Mouse (Mus musculus) MEL (cell line): ENCODE measurements around the gene Crybb3. TPM values are rescaled to one million over a fixed set of nuclear protein-coding genes. Genes with fewer than 3 reads are reported as not detected.

Experiments used
- DNase-seq: peaks from one replicate; pipeline ENCODE4 v3.0.0; 2011; ENCODE audit warnings: low read depth, low spot score
- H3K27ac ChIP-seq: 2 replicates; pipeline ENCODE4 v1.5.1; 2012; ENCODE audit warnings: low read depth, mild to moderate bottlenecking, control low read depth, low read length, moderate library complexity; ENCODE audit not compliant: control insufficient read depth
- H3K27me3 ChIP-seq, 2 experiments: fragments of 150-350 bp in 1 of 2; sonication (generic) in 1 of 2; 2 replicates each; pipeline ENCODE4 v1.6.1; 2012; ENCODE audit warnings: low read length in 2 of 2, mild to moderate bottlenecking in 2 of 2, improper control_type of control experiment in 1 of 2, moderate library complexity in 1 of 2; ENCODE audit not compliant: insufficient read depth in 2 of 2, control insufficient read depth in 1 of 2
- H3K36me3 ChIP-seq, 2 experiments: 2 replicates each; pipeline ENCODE4 v1.6.1; 2012 to 2014; ENCODE audit warnings: low read length in 2 of 2, improper control_type of control experiment in 1 of 2, inconsistent platforms in 1 of 2, mild to moderate bottlenecking in 1 of 2; ENCODE audit not compliant: insufficient read depth in 2 of 2, control insufficient read depth in 1 of 2
- H3K4me1 ChIP-seq, 2 experiments: fragments of 150-350 bp in 1 of 2; sonication (generic) in 1 of 2; 2 replicates each; pipeline ENCODE4 v1.6.1; 2012; ENCODE audit warnings: low read length in 2 of 2, improper control_type of control experiment in 1 of 2, mild to moderate bottlenecking in 1 of 2; ENCODE audit not compliant: insufficient read depth in 2 of 2, control insufficient read depth in 1 of 2
- H3K4me3 ChIP-seq, 2 experiments: fragments of 150-350 bp in 1 of 2; sonication (generic) in 1 of 2; 2 replicates each; pipeline ENCODE4 v1.5.1; 2012; ENCODE audit warnings: low read depth in 2 of 2, low read length in 2 of 2, mild to moderate bottlenecking in 2 of 2, moderate library complexity in 2 of 2, control low read depth in 1 of 2, improper control_type of control experiment in 1 of 2; ENCODE audit not compliant: control insufficient read depth in 1 of 2, insufficient read depth in 1 of 2
- H3K79me2 ChIP-seq: 2 replicates; pipeline ENCODE4 v1.6.1; 2012; ENCODE audit warnings: mild to moderate bottlenecking, low read length, moderate library complexity; ENCODE audit not compliant: control insufficient read depth, poor library complexity, insufficient read depth
- H3K9ac ChIP-seq: 2 replicates; pipeline ENCODE4 v1.6.1; 2012; ENCODE audit warnings: low read depth, mild to moderate bottlenecking, control low read depth, low read length, moderate library complexity; ENCODE audit not compliant: control insufficient read depth, poor library complexity, severe bottlenecking
- H3K9me3 ChIP-seq: fragments of 150-350 bp; sonication (generic); replicated peaks from 2 replicates; pipeline ENCODE4 v1.6.1; 2012; ENCODE audit warnings: mild to moderate bottlenecking, low read length, improper control_type of control experiment, moderate library complexity; ENCODE audit not compliant: insufficient read depth
- CHD1 ChIP-seq: IDR thresholded peaks from 2 replicates; pipeline ENCODE4 v1.6.1; 2012; ENCODE audit warnings: low read depth, mild to moderate bottlenecking, inconsistent platforms, low read length, improper control_type of control experiment
- CTCF ChIP-seq, 3 experiments: IDR thresholded peaks in 2 of 3; conservative IDR thresholded peaks in 1 of 3; 2 replicates each; pipeline ENCODE4 v1.5.1; 2011 to 2012; ENCODE audit warnings: low read length in 3 of 3, low read depth in 2 of 3, mild to moderate bottlenecking in 2 of 3, improper control_type of control experiment in 1 of 3, inconsistent platforms in 1 of 3, mixed read lengths in 1 of 3, moderate library complexity in 1 of 3; ENCODE audit not compliant: control insufficient read depth in 1 of 3, insufficient read depth in 1 of 3, poor library complexity in 1 of 3, severe bottlenecking in 1 of 3
- ELF1 ChIP-seq: IDR thresholded peaks from 2 replicates; pipeline ENCODE4 v1.6.1; 2014; ENCODE audit warnings: low read depth, mild to moderate bottlenecking, inconsistent platforms, low read length, improper control_type of control experiment, moderate library complexity
- JUND ChIP-seq: IDR thresholded peaks from 2 replicates; pipeline ENCODE4 v1.6.1; 2011; ENCODE audit warnings: low read depth, mild to moderate bottlenecking, improper control_type of control experiment, low read length
- KAT2A ChIP-seq: conservative IDR thresholded peaks from 2 replicates; pipeline ENCODE4 v1.6.1; 2012; ENCODE audit warnings: low read depth, low read length, improper control_type of control experiment, inconsistent platforms
- MAX ChIP-seq: IDR thresholded peaks from 2 replicates; pipeline ENCODE4 v1.6.1; 2011; ENCODE audit warnings: low read length, improper control_type of control experiment
- MAZ ChIP-seq: IDR thresholded peaks from 2 replicates; pipeline ENCODE4 v1.6.1; 2012; ENCODE audit warnings: low read depth, mild to moderate bottlenecking, inconsistent platforms, low read length, improper control_type of control experiment
- MEF2A ChIP-seq: IDR thresholded peaks from 2 replicates; pipeline ENCODE4 v1.6.1; 2014; ENCODE audit warnings: low read depth, mild to moderate bottlenecking, inconsistent platforms, low read length, improper control_type of control experiment; ENCODE audit not compliant: poor library complexity, insufficient replicate concordance, severe bottlenecking; ENCODE audit errors: extremely low read depth
- MYB ChIP-seq: IDR thresholded peaks from 2 replicates; pipeline ENCODE4 v1.6.1; 2011; ENCODE audit warnings: mild to moderate bottlenecking, low read depth, low read length, improper control_type of control experiment
- POLR2AphosphoS5 ChIP-seq: IDR thresholded peaks from 2 replicates; pipeline ENCODE4 v1.6.1; 2012; ENCODE audit warnings: low read depth, borderline replicate concordance, mild to moderate bottlenecking, inconsistent platforms, low read length, moderate library complexity, mixed read lengths
- SMC3 ChIP-seq: IDR thresholded peaks from 2 replicates; pipeline ENCODE4 v1.6.1; 2011; ENCODE audit warnings: low read depth, low read length, improper control_type of control experiment
- TAL1 ChIP-seq: IDR thresholded peaks from 2 replicates; pipeline ENCODE4 v1.6.1; 2012; ENCODE audit warnings: mild to moderate bottlenecking, inconsistent platforms, low read length, moderate library complexity, mixed read lengths
- TBP ChIP-seq: IDR thresholded peaks from 2 replicates; pipeline ENCODE4 v1.8.0; 2011; ENCODE audit warnings: low read depth, low read length, improper control_type of control experiment
- TCF12 ChIP-seq: IDR thresholded peaks from 2 replicates; pipeline ENCODE4 v1.6.1; 2014; ENCODE audit warnings: low read depth, mild to moderate bottlenecking, inconsistent platforms, low read length, improper control_type of control experiment, moderate library complexity
- USF1 ChIP-seq: IDR thresholded peaks from 2 replicates; pipeline ENCODE4 v1.6.1; 2014; ENCODE audit warnings: low read depth, mild to moderate bottlenecking, inconsistent platforms, low read length, improper control_type of control experiment, moderate library complexity
- ZC3H11A ChIP-seq: IDR thresholded peaks from 2 replicates; pipeline ENCODE4 v1.6.1; 2012; ENCODE audit warnings: low read depth, mild to moderate bottlenecking, inconsistent platforms, low read length, improper control_type of control experiment
- ZNF384 ChIP-seq: IDR thresholded peaks from 2 replicates; pipeline ENCODE4 v1.6.1; 2012; ENCODE audit warnings: low read depth, mild to moderate bottlenecking, inconsistent platforms, low read length, improper control_type of control experiment
- polyA plus RNA-seq, 2 experiments: library from polyadenylated mRNA; stranded (reverse) in 1 of 2; unstranded in 1 of 2; fragments of >175 nt in 1 of 2; fragments of >200 nt in 1 of 2; gene quantifications; 2 replicates each; pipeline versions ENCODE4 v1.2.1 to v1.2.4; 2012; ENCODE audit warnings: low replicate concordance in 2 of 2, low read depth in 1 of 2; ENCODE audit not compliant: insufficient read length in 2 of 2, insufficient read depth in 1 of 2, missing spikeins in 1 of 2
- total RNA-seq: library from RNA; depleted of rRNA; stranded (reverse); fragments of 300-350 nt; gene quantifications from 2 replicates; pipeline ENCODE4 v1.2.3, GENCODE M21; 2012; rRNA removed

Gene Crybb3
- total RNA-seq (not detected in 2 replicates), polyA plus RNA-seq (not detected)

- no peaks in the 10 kb centered on the region for H3K27me3 ChIP-seq
- DNase-seq: no peak
- H3K36me3 ChIP-seq: no peaks in the 10 kb centered on the region
- TF ChIP-seq ZNF384: no peak
- TF ChIP-seq JUND: no peak
- no peak for TF ChIP-seq MAZ
- no peak for TF ChIP-seq ZC3H11A
- no peak for TF ChIP-seq SMC3
- no peak for TF ChIP-seq USF1
- H3K79me2 ChIP-seq: no peaks in the 10 kb centered on the region
- no peak within 1 kb of the TSS for H3K27ac ChIP-seq
- no peaks in the 10 kb centered on the region for H3K4me1 ChIP-seq
- H3K9me3 ChIP-seq: no peaks in the 10 kb centered on the region
- no peak within 1 kb of the TSS for H3K4me3 ChIP-seq
- H3K9ac ChIP-seq: no peak within 1 kb of the TSS
Observed at GRCm38 (mm10) chr5:113081439-113081838, at the start of gene Crybb3. Crybb3 (minus strand) TSS chr5:113081584.

GRCm38 (mm10) chr5:113128426-113128825 lies 47.0 kb upstream of the Crybb3 start:
- no peak for TF ChIP-seq MEF2A
- no peak for TF ChIP-seq CTCF (IDR thresholded peaks at IDR 0.05 in 2 of 3, conservative IDR thresholded peaks at IDR 0.05 in 1 of 3; ENCODE audit: control insufficient read depth in 1 of 3, insufficient read depth in 1 of 3, low read depth in 2 of 3, low read length in 3 of 3, poor library complexity in 1 of 3, severe bottlenecking in 1 of 3)
- TF ChIP-seq KAT2A: no peak
- no peak for TF ChIP-seq MYB
- TF ChIP-seq CHD1: no peak
- TF ChIP-seq TBP: no peak
- TF ChIP-seq TCF12: no peak
- no peak for TF ChIP-seq MAX
- no peak for TF ChIP-seq POLR2AphosphoS5
- TF ChIP-seq TAL1: no peak
- TF ChIP-seq ZC3H11A: no peak
- TF ChIP-seq ZNF384: no peak
- TF ChIP-seq ELF1: no peak
- H3K27me3 ChIP-seq: no peaks in the 10 kb centered on the region
- no peaks in the 10 kb centered on the region for H3K36me3 ChIP-seq
- H3K27ac ChIP-seq: no peak overlapping the region
- no peaks in the 10 kb centered on the region for H3K9me3 ChIP-seq
- no peak overlapping the region for H3K9ac ChIP-seq
- no peak for DNase-seq
- no peak overlapping the region for H3K4me3 ChIP-seq
- H3K79me2 ChIP-seq: no peaks in the 10 kb centered on the region
- no peaks in the 10 kb centered on the region for H3K4me1 ChIP-seq
